Mouse (Mus musculus) gastrocnemius, postnatal 14 days (tissue): ENCODE data around the gene Hoxc6. TPM values are rescaled to one million over a fixed set of nuclear protein-coding genes. Genes with fewer than 3 reads are reported as not detected.
A peak's percentile ranks its signal among the peaks of the same experiment; 100 is the strongest.

Source experiments
- DNase-seq: peaks from one replicate; pipeline ENCODE4 v3.0.0; 2021; ENCODE audit warnings: mixed read lengths
- intact Hi-C: fragments of 180-260 bp; cut with DNase I; formaldehyde crosslinking; loops from one replicate; pipeline ENCODE4 v1.15.1; 2025; ENCODE audit warnings: low total_unique reads
- microRNA-seq, 2 experiments: library from miRNA; unstranded; fragments of <30 nt; microRNA quantifications; one replicate each; pipeline ENCODE4 v1.2.0; 2021
- total RNA-seq, 2 experiments: library from RNA; stranded (reverse); gene quantifications; 2 replicates each; pipeline ENCODE4 v1.2.3; 2021

Gene Hoxc6
- total RNA-seq, 2 experiments from 2014 or later: 5.2 to 5.9 TPM

GRCm38 (mm10) chr15:103060341-103061130 is 62.5 kb downstream of the Hoxc6 start:
- DNase-seq: peak; percentile 15
- intact Hi-C loops: no loop called here

- intact Hi-C loops: no loop called here
- DNase-seq: peak; percentile 48
Observed at GRCm38 (mm10) chr15:103061131-103061825, 63.2 kb downstream of the Hoxc6 start.

Small RNA genes within 50 kb of the gene (microRNA-seq; reads per million reads assigned to microRNA genes)
- gene Mir196a-2: 1,179 to 1,348 reads per million in 2 experiments
- 357 to 585 reads per million in 2 experiments for gene Mir615

Other genes starting within 250 kb of the Hoxc6 start
- not detected for gene Hoxc13, start 77.2 kb upstream of the Hoxc6 start, total RNA-seq
- gene Hoxc12, start 61.5 kb upstream of the Hoxc6 start, total RNA-seq: under 1 TPM in 1 of 2 experiments, not detected in 1; 0.22 TPM
- 1 to 10 TPM; 6.6 to 9.1 TPM for gene Hoxc11, start 43.8 kb upstream of the Hoxc6 start, total RNA-seq
- 10 to 100 TPM; 47.9 to 48.0 TPM for gene Hoxc10, start 31.5 kb upstream of the Hoxc6 start, total RNA-seq
- gene Hoxc5, start 30.8 kb upstream of the Hoxc6 start, total RNA-seq: 1 to 10 TPM; 1.4 to 1.8 TPM
- gene Hoxc9, start 21.8 kb upstream of the Hoxc6 start, total RNA-seq: 1 to 10 TPM; 5.7 to 5.8 TPM
- 1 to 10 TPM; 1.1 to 1.2 TPM for gene Hoxc8, start 7.7 kb upstream of the Hoxc6 start, total RNA-seq
- gene Hoxc4, start 20.7 kb downstream of the Hoxc6 start, total RNA-seq: 1 to 10 TPM; 3.8 to 5.0 TPM
- 10 to 100 TPM; 10.6 to 11.6 TPM for gene Smug1, start 168.8 kb downstream of the Hoxc6 start, total RNA-seq
- gene Cbx5, start 241.6 kb downstream of the Hoxc6 start, total RNA-seq: 10 to 100 TPM; 29.9 to 41.5 TPM
- 100 to 1,000 TPM; 110 to 114 TPM for gene Hnrnpa1, start 242.2 kb downstream of the Hoxc6 start, total RNA-seq